Mouse (Mus musculus) thymus, postnatal 14 days (tissue): ENCODE data around the gene Gucy1a1.
"Not testable (repeated sequence)": the region's sequence is repeated elsewhere in the genome, so short reads cannot be mapped to it uniquely, and the experiment has no call there.

ENCODE experiments used
- DNase-seq: peaks from one replicate; pipeline ENCODE4 v3.0.0; 2021

Gene Gucy1a1

GRCm38 (mm10) chr3:82145126-82145901 is at the start of gene Gucy1a1:
Gene Gucy1a1 (minus strand): TSS chr3:82145789.
- peak; percentile 22 for DNase-seq

- no peak for DNase-seq
These were observed 46.1 kb upstream of the Gucy1a1 start for GRCm38 (mm10) chr3:82191559-82192245.

DNA sequence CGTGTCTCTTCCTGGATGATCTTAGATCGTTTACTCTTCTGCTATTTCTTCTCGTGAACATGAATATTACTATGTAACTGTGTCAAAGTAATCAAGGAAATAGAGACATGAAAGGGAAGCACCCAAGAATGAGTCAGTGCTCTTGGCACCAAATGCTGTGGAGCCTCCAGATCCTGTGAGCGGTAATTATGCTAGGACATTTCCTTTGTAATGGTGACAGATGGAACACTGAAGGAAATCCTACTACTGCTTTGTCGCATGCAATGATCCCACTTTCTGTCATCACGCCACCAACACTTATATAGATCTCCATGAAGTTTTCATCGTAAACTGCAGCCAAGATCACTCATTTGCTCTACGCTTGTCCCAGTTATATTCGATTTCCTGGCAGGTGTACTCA is 40.0 kb upstream of the Gucy1a1 start:
- DNase-seq = no peak

- no peak for DNase-seq
These were observed 35.9 kb upstream of the Gucy1a1 start for GRCm38 (mm10) chr3:82181500-82181899.

DNA sequence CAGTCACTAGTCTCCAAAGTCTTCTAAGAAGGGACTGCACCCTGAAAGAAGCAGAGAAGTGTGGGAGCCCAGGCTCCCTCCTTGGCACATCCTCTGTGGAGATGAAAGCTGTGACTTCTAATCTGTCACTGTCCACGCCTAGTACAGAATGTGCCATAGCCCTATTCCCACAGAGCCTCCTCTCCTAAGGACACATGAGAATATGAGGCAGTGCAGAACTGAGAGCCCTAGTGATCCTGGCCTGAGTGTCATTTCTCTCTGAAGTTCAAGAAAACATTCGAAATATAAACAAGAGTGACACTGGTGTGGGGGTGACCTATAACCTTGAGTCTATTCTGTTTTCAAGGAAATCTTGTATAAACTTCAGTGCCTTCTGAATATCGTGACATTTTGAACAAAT is 34.7 kb upstream of the Gucy1a1 start:
- no peak for DNase-seq

DNA sequence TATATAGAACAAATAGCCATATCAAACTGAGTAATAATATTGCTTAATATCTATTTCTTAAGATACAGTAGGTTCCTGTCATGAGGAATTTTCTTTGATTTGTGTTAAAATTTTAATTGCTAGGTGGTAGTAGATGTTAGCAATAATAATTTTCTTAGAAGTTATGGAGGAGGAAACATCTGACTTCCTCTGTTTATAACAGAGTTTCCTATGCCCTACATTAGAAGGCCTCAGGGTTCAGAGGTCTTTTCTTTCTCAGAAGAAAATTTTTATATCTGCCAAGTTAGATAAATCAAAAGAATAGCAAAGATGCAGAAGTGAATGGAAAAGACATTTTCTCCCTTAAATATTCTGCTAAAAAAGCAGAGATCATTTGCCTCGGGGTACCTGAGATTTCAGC is 29.9 kb upstream of the Gucy1a1 start:
- DNase-seq = no peak

- no peak for DNase-seq
These were observed 21.5 kb upstream of the Gucy1a1 start for GRCm38 (mm10) chr3:82167064-82167463.

DNA sequence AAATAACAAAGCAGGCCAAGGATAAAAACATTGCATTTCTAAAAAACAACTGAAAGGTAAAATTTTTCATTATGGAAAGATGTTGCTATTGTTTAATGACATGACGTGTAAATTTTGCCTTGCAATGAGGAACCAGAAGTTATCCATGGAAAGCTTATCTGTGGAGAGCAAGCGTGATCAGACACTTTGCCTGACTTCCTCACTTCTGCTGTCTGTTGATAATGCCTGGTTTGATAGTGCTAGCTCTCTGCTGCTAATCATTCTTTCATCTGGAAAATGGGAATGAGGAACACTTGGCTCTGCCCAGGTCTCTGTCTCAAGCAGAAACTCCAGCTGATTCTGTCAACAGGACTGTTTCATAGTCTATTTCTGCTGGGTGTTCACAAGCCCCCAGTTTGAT is 20.3 kb upstream of the Gucy1a1 start:
- DNase-seq = no peak

GRCm38 (mm10) chr3:82162992-82163391 is 17.4 kb upstream of the Gucy1a1 start:
- not testable (repeated sequence) for DNase-seq

DNA sequence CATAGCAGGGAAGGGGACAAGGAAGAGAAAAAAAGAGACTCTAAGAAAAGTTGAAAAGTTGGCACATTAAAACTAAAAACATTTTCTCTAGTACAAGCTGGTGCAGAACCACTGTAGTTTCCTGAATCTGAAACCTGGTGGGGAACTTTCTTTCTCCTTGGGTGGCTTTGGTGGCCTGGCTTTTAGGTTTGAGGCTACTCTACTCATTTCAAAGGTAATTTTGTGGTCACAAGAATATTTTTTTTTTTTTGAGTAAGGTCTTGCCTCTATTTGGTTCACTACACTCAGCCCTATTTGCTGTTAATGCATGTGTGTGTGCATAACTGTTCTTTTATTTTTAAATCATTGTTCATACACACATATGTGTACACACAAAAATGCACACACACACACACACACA is 389 bp upstream of the Gucy1a1 start:
- no peak for DNase-seq

DNA sequence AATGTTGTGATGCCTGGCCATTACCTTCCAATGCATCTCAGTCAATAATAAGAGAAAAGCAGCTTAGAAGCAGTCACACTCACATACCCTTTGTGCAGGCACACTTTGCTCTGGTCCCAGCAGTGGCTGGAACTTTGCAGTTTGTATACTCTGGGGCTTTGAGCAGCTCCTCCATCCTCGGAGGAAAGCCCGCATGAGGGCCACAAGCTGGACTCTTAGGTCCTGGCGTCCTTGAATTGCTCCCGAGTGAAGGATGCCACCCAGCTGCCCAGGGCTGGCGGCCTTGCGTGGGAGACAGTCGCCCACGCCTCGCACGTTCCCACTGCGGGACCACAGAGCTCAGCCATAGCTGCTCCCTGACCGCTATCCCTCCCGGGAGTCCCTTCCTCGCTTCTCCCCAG is 864 bp downstream of the Gucy1a1 start:
- DNase-seq = no peak

- DNase-seq = no peak
These were observed 4.8 kb downstream of the Gucy1a1 start for GRCm38 (mm10) chr3:82140781-82141180.

DNA sequence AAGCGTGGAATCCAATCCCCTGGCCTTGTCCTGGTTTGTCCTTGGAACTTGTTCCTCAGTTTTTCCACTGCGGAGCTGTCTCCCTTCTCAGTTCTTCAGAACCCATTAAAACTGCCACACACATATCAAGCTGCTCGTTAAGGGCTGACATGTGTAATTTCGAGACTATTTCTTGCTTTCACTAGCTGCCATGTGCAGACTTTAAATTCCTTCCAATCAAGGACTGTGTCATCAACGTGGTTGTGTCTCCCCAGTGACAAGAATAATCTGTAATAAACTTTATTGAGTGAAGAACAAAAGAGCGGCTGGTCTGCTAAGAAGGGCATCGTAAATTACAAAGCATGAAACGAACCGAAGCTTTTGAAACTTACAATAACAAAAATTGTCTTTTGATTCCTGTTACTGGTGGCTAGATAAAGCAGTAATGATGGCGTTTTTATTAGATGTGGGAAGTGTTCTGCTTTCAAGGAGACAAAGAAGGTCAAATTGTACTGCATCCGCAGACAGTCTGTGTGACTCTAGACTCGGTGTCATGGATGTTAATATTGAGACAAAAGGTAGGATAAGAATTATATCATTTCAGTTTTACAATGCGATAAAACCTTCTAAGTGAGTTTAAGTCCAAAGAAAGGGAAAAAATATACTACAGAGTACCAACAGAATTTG is 7.5 kb downstream of the Gucy1a1 start:
- DNase-seq = no peak

- DNase-seq = no peak
These were observed 10.1 kb downstream of the Gucy1a1 start for GRCm38 (mm10) chr3:82135483-82135882.

- DNase-seq = no peak
These were observed 16.3 kb downstream of the Gucy1a1 start for GRCm38 (mm10) chr3:82129258-82129657.

DNA sequence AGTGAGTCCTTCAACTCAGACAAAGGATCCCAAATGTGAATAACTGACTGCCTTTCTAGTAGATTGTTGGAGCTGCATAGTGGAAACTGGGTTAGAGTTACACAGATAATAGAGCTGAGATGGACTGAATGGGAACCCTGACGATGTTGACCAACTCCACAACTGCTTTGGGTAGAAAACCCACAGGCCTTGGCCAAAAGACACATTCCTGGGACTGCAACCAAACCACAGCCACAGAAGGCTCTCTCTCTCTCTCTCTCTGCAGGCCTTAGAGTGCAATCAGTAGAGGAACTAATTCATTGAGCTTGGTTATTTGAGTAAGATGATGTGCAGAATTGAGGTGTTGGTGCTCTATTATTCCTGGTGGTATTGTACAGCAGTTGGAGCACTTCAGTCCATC is 21.0 kb downstream of the Gucy1a1 start:
- no peak for DNase-seq

DNA sequence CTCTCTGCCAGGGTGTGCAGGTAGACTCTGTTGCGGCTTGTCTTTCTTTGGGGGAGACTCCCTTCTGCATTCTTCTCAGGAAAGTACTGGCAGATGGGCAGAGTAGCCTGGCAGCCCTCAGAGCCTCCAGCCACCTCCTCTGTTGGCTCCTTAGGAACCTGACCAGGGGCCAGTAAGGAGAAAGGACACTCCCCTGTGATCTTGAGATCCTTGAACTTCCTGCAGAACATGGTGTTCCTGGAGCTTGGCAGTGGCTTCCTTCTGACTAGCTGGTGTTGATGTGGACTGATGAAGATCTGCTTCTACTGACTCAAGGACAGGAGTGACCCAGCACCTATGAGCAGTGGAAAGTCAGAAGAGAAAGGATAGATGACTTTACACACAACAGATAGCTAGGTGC is 26.7 kb downstream of the Gucy1a1 start:
- no peak for DNase-seq

DNA sequence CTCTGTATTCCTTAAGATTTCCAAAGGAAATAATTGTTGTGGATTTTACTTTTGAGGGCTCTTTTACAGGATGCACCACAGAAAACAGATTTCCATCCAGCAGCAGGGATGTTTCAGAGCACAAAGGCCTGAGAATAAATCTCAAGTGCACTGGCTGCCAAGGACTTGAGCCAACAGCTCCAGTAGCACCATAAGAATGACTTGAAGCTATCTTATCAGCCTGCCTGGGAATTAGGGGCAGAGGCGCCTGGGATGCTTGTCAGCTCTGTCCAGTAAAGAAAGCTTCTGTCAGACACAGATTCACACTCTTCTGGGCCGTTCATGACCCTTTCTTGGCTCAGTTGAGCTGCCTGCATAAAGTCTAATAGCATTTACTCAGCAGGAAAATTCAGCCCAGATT is 33.1 kb downstream of the Gucy1a1 start:
- no peak for DNase-seq

GRCm38 (mm10) chr3:82111986-82112385 is 33.6 kb downstream of the Gucy1a1 start:
- DNase-seq = no peak

DNA sequence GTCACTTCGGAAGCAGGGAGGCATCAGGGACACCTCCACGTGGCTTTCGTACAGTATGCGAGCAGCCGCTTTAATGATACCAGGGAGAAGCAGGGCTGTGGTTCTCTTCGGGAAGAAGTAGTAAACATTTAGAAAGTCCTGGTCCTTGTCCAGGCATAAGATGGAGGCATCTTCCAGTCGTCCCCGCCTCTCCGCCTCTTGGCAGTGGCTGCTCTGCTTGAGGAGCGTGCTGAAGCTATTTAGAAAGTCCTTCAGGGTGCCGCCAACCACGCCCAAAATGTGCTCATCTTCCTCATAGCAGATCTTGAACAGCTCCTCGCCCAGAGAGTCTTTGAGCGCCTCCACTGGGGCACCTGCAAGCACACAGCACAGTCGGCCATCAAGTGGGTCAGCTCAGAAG is 36.6 kb downstream of the Gucy1a1 start:
- DNase-seq = no peak

- DNase-seq = no peak
These were observed 41.4 kb downstream of the Gucy1a1 start for GRCm38 (mm10) chr3:82104229-82104628.

DNA sequence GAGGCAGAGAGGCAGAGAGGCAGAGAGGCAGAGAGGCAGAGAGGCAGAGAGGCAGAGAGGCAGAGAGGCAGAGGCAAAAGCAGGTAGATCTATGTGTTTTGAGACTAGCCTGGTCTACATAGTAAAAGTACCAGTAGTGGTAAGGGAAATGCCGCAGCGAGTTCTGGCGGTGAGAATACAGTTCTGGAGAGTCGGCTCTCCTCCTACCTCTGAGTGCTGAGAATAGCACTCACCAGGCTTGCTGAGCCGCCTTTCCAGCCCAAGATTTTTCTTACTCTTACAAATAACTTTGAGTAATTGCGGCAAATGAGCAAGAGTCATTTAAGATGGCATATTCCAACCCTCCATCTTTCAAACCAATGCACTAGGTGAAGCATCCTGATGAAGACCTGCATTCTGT is 46.5 kb downstream of the Gucy1a1 start:
- DNase-seq = no peak

GRCm38 (mm10) chr3:82096801-82097200 is 48.8 kb downstream of the Gucy1a1 start:
- no peak for DNase-seq
